In genomic region chr19:59342964-59343363, GRCm38 (mm10) we compare ENCODE assay signal across 10 mouse cellular contexts. TPM values are rescaled to one million over a fixed set of nuclear protein-coding genes. Genes with fewer than 3 reads are reported as not detected.
DNase-seq lines count a peak whose midpoint lies in the region; ATAC-seq and TF ChIP-seq lines count a peak whose summit lies in the region.
"Had no signal": no experiment of that assay in that cellular context is flagged by ENCODE, and none has a peak within 500 bp of the region (broad histone marks: within the 10 kb centered on the region; RNA-seq: fewer than 3 reads in every experiment).

No protein-coding gene starts in this region.

- TF ChIP-seq CTCF in heart, postnatal 0 days (IDR thresholded peaks at IDR 0.05; ENCODE audit: low read depth): no peak
- TF ChIP-seq CTCF in midbrain, postnatal 0 days (IDR thresholded peaks at IDR 0.05): no peak

- peak overlapping the region; percentile 76 for H3K4me3 ChIP-seq in heart, postnatal 0 days (ENCODE audit: low read depth, low read length)
- peak overlapping the region; percentile 93 for H3K4me3 ChIP-seq in embryonic facial prominence, embryonic 13.5 days
- H3K4me3 ChIP-seq in intestine, embryonic 15.5 days (replicated peaks): peak overlapping the region; percentile 97
- peak overlapping the region; percentile 92 for H3K4me3 ChIP-seq in midbrain, postnatal 0 days (ENCODE audit: low read depth, low read length)

- no peak for ATAC-seq in heart, postnatal 0 days (ENCODE audit: insufficient read depth, low read depth)
- ATAC-seq in embryonic facial prominence, embryonic 13.5 days (ENCODE audit: insufficient number of reproducible peaks, insufficient read depth, low FRiP score, low TSS enrichment, low read depth): no peak
- no peak for ATAC-seq in intestine, embryonic 15.5 days
- ATAC-seq in midbrain, postnatal 0 days (ENCODE audit: low FRiP score): no peak

- no peaks in the 10 kb centered on the region for H3K27me3 ChIP-seq in heart, postnatal 0 days (ENCODE audit: control insufficient read depth, insufficient read depth, low read length)
- no peaks in the 10 kb centered on the region for H3K27me3 ChIP-seq in embryonic facial prominence, embryonic 13.5 days
- no peaks in the 10 kb centered on the region for H3K27me3 ChIP-seq in intestine, embryonic 15.5 days (replicated peaks)
- no peaks in the 10 kb centered on the region for H3K27me3 ChIP-seq in midbrain, postnatal 0 days (ENCODE audit: insufficient read depth, low read length)

- TF ChIP-seq EP300 in heart, postnatal 0 days (IDR thresholded peaks at IDR 0.05; ENCODE audit: low read depth): no peak

- 48% methylated on average over 2 of the region's 2 CpGs for WGBS in heart, postnatal 0 days
- WGBS in embryonic facial prominence, embryonic 13.5 days: 39% methylated on average over 2 of the region's 2 CpGs
- WGBS in intestine, embryonic 15.5 days: 22% methylated on average over 2 of the region's 2 CpGs
- WGBS in midbrain, postnatal 0 days: 27% methylated on average over 2 of the region's 2 CpGs

- H3K9ac ChIP-seq in heart, postnatal 0 days (replicated peaks; ENCODE audit: low read depth, low read length): no peak overlapping the region
- H3K9ac ChIP-seq in embryonic facial prominence, embryonic 13.5 days: no peak overlapping the region
- H3K9ac ChIP-seq in intestine, embryonic 15.5 days: 0 out of 2 replicates have a peak overlapping the region, but pooled peaks have one; percentile 5
- H3K9ac ChIP-seq in midbrain, postnatal 0 days (replicated peaks; ENCODE audit: low read length, poor library complexity, severe bottlenecking): no peak overlapping the region

- H3K9me3 ChIP-seq in heart, postnatal 0 days (replicated peaks; ENCODE audit: control insufficient read depth, low read length): no peaks in the 10 kb centered on the region
- no peaks in the 10 kb centered on the region for H3K9me3 ChIP-seq in embryonic facial prominence, embryonic 13.5 days
- H3K9me3 ChIP-seq in intestine, embryonic 15.5 days: no peaks in the 10 kb centered on the region
- no peaks in the 10 kb centered on the region for H3K9me3 ChIP-seq in midbrain, postnatal 0 days (ENCODE audit: low read length)

- intact Hi-C loops in heart, postnatal 10 days (cut with DNase I): no loop called here

- no peaks in the 10 kb centered on the region for H3K36me3 ChIP-seq in heart, postnatal 0 days (replicated peaks; ENCODE audit: control insufficient read depth, insufficient read depth, low read length)
- H3K36me3 ChIP-seq in embryonic facial prominence, embryonic 13.5 days: no peaks in the 10 kb centered on the region
- H3K36me3 ChIP-seq in intestine, embryonic 15.5 days: no peaks in the 10 kb centered on the region
- no peaks in the 10 kb centered on the region for H3K36me3 ChIP-seq in midbrain, postnatal 0 days (ENCODE audit: insufficient read depth, low read length)

- no peak overlapping the region for H3K27ac ChIP-seq in heart, postnatal 0 days (ENCODE audit: low read depth)
- H3K27ac ChIP-seq in embryonic facial prominence, embryonic 13.5 days: no peak overlapping the region
- no peak overlapping the region for H3K27ac ChIP-seq in intestine, embryonic 15.5 days
- H3K27ac ChIP-seq in midbrain, postnatal 0 days (ENCODE audit: low read depth, low read length): no peak overlapping the region

- H3K4me2 ChIP-seq in heart, postnatal 0 days (ENCODE audit: low read depth, low read length): peak overlapping the region; percentile 100
- peak overlapping the region; percentile 99 for H3K4me2 ChIP-seq in embryonic facial prominence, embryonic 13.5 days
- H3K4me2 ChIP-seq in intestine, embryonic 15.5 days (replicated peaks): peak overlapping the region; percentile 95
- peak overlapping the region; percentile 99 for H3K4me2 ChIP-seq in midbrain, postnatal 0 days (ENCODE audit: low read depth, low read length, poor library complexity, severe bottlenecking)

- no peak for DNase-seq in heart, postnatal 0 days (ENCODE audit: low spot score)
- no peak for DNase-seq in heart, postnatal 10 days
- no peak for DNase-seq in midbrain, postnatal 0 days (ENCODE audit: low spot score)
- no peak for DNase-seq in spleen, postnatal 10 days (ENCODE audit: low spot score in 2 of 2)
- no peak for DNase-seq in cerebellum, postnatal 36 days
- DNase-seq in kidney, postnatal 14 days: no peak
- DNase-seq: cerebellum, postnatal 10 days; right cerebral cortex, postnatal 14 days had no signal

- peaks cover 25% of the 10 kb centered on the region for H3K4me1 ChIP-seq in heart, postnatal 0 days (ENCODE audit: control insufficient read depth, insufficient read depth)
- H3K4me1 ChIP-seq in embryonic facial prominence, embryonic 13.5 days: peaks cover 26% of the 10 kb centered on the region
- H3K4me1 ChIP-seq in intestine, embryonic 15.5 days (replicated peaks): 0 out of 2 replicates have a peak, but pooled peaks cover 7% of the 10 kb centered on the region
- H3K4me1 ChIP-seq in midbrain, postnatal 0 days (ENCODE audit: insufficient read depth, low read length): peaks cover 8% of the 10 kb centered on the region; the same call in 1 of the 2 replicates

RNA-seq across cellular contexts. Expression of gene Pdzd8, which starts 2.6 kb away (rescaled TPM):
- 29.5 and 31.4 TPM in 2 replicates for total RNA-seq in heart, postnatal 0 days (2014; rRNA removed; ENCODE audit: low replicate concordance)
- 4.4 and 5.2 TPM in 2 replicates for polyA plus RNA-seq in heart, postnatal 0 days (2015; fragmentation: Nextera tagmentation; extraction: Ambion mirVana)
- 10 to 100 TPM; 30.4 to 31.3 TPM for total RNA-seq in heart, postnatal 10 days (2021)
- 11.4 and 13.2 TPM in 2 replicates for polyA plus RNA-seq in embryonic facial prominence, embryonic 13.5 days (2015; fragmentation: Nextera tagmentation; extraction: Ambion mirVana)
- 9.7 and 10.1 TPM in 2 replicates for polyA plus RNA-seq in intestine, embryonic 15.5 days (2015; fragmentation: Nextera tagmentation; extraction: Ambion mirVana)
- total RNA-seq in midbrain, postnatal 0 days (2014; rRNA removed): 48.8 and 56.3 TPM in 2 replicates
- 8.8 and 11.3 TPM in 2 replicates for polyA plus RNA-seq in midbrain, postnatal 0 days (2015; fragmentation: Nextera tagmentation; extraction: Ambion mirVana)

RNA-seq across cellular contexts. Expression of gene Rps12-ps3, which starts 20.9 kb away (rescaled TPM):
- total RNA-seq in heart, postnatal 0 days (2014; rRNA removed; ENCODE audit: low replicate concordance): 112 and 123 TPM in 2 replicates
- polyA plus RNA-seq in heart, postnatal 0 days (2015; fragmentation: Nextera tagmentation; extraction: Ambion mirVana): 1.4 and 4.0 TPM in 2 replicates
- total RNA-seq in heart, postnatal 10 days (2021): 100 to 1,000 TPM; 323 to 397 TPM
- polyA plus RNA-seq in embryonic facial prominence, embryonic 13.5 days (2015; fragmentation: Nextera tagmentation; extraction: Ambion mirVana): 10.4 and 79.9 TPM in 2 replicates
- 19.1 and 28.7 TPM in 2 replicates for polyA plus RNA-seq in intestine, embryonic 15.5 days (2015; fragmentation: Nextera tagmentation; extraction: Ambion mirVana)
- total RNA-seq in midbrain, postnatal 0 days (2014; rRNA removed): 77.4 and 105 TPM in 2 replicates
- polyA plus RNA-seq in midbrain, postnatal 0 days (2015; fragmentation: Nextera tagmentation; extraction: Ambion mirVana): 9.1 and 9.7 TPM in 2 replicates
